Mouse (Mus musculus) heart, postnatal 0 days (tissue): ENCODE data around the gene Ppp2r2c.

Experiments
- CTCF ChIP-seq: IDR thresholded peaks from 2 replicates; pipeline ENCODE4 v1.5.1; 2016; ENCODE audit warnings: antibody characterized with exemption, control low read depth, low read depth
- EP300 ChIP-seq: IDR thresholded peaks from 2 replicates; pipeline ENCODE4 v1.6.1; 2016; ENCODE audit warnings: antibody characterized with exemption, low read depth

DNA sequence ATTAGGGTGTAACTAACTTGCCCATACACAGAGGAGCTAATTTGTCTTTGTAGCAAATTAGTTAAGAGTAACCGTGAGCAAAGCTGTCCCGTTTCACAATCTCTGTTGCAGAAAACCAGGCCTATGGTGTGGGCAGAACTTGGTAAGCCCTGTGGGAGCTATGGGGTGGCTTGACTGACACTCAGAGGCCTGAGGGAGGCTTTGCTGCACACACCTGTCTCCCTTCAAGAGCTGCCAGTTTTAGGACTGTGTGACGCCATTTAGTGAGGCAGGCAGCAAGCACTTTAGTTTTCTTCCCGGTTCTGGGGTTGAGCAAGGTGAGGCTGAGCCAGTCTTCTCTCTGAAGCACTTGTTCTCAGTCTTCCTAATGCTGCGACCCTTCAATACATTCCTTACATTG, 17.3 kb downstream of the Ppp2r2c start:
- TF ChIP-seq CTCF (no peak), EP300 (no peak)
